Mouse (Mus musculus) neural tube, embryonic 10.5 days (tissue): Measurements from ENCODE around the gene Camsap1.
A peak's percentile ranks its signal among the peaks of the same experiment; 100 is the strongest.

Source experiments
- DNase-seq: peaks from one replicate; pipeline ENCODE4 v3.0.0-alpha.2; 2017; ENCODE audit warnings: low spot score; ENCODE audit errors: extremely low spot score

Gene Camsap1

DNA sequence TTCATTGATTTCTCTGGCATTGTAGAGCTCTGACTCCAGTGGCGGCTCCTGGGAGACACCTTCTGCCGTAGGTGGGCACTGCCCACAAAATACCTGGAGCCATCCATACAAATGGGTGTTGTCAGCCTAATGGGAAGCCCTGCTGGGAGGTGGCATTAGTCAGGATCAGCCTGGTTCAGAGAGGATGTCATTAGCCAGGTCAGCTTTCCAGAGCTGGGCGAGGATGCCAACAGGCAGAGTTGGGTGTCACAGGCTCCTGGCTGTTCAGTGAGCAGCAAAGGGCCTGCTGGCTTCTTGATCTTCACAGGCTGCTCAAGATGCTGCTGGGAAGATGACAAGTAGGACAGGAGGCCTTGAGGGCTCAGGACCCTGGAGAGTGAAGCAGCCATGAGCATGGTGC, 98.3 kb downstream of the Camsap1 start:
- no peak for DNase-seq

GRCm38 (mm10) chr2:25882276-25882675, 100.8 kb downstream of the Camsap1 start:
- DNase-seq: no peak

- no peak for DNase-seq
Measured at GRCm38 (mm10) chr2:25879061-25879460, 104.0 kb downstream of the Camsap1 start.

GRCm38 (mm10) chr2:25878516-25878915, 104.6 kb downstream of the Camsap1 start:
- DNase-seq: no peak

- DNase-seq: peak; percentile 21
Measured at GRCm38 (mm10) chr2:25877736-25878268, 105.3 kb downstream of the Camsap1 start.

DNA sequence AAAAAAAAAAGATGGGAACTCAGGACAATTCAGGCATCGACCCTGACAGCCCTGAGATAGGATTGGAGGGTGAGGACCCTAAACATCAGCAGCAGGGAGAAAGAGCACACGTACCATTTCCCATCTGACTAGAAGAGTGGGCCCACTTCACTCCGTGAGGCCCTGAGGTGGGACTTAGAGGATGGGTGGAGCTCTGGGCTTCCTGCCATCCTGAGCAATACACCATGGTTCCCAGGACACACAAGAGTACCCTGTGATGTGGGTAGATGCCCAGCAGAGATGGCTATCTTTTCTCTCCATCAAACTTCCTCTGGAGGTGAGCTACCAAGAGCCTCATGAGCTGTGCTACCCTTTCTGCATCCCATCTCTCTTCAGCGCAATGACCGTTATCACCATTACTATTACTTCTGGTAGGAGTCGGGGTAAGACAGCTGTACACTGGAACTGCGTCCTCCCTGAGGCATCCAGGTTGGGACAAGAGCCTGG, 105.8 kb downstream of the Camsap1 start:
- peak; percentile 23 for DNase-seq
